Mouse (Mus musculus) right cerebral cortex, postnatal 4 days (tissue): ENCODE measurements around the gene Ica1.

Experiments
- DNase-seq: peaks from one replicate; pipeline ENCODE4 v3.0.0-alpha.2; 2022

Gene Ica1

GRCm38 (mm10) chr6:8686678-8687580 is 91.4 kb downstream of the Ica1 start:
- DNase-seq: no peak

GRCm38 (mm10) chr6:8683379-8683778 is 94.9 kb downstream of the Ica1 start:
- DNase-seq: peak; percentile 39

GRCm38 (mm10) chr6:8680931-8681330 is 97.4 kb downstream of the Ica1 start:
- DNase-seq: no peak

- no peak for DNase-seq
Observed at GRCm38 (mm10) chr6:8673013-8673412, 105.3 kb downstream of the Ica1 start.

GRCm38 (mm10) chr6:8669343-8669742 is 108.9 kb downstream of the Ica1 start:
- no peak for DNase-seq

- DNase-seq: no peak
Observed at GRCm38 (mm10) chr6:8668013-8668811, 110.1 kb downstream of the Ica1 start.

GRCm38 (mm10) chr6:8665786-8666185 is 112.5 kb downstream of the Ica1 start:
- no peak for DNase-seq

GRCm38 (mm10) chr6:8664956-8665355 is 113.3 kb downstream of the Ica1 start:
- no peak for DNase-seq

- DNase-seq: no peak
Observed at GRCm38 (mm10) chr6:8663092-8663740, 115.1 kb downstream of the Ica1 start.

GRCm38 (mm10) chr6:8661404-8661803 is 116.9 kb downstream of the Ica1 start:
- DNase-seq: no peak

- no peak for DNase-seq
Observed at GRCm38 (mm10) chr6:8660076-8660475, 118.2 kb downstream of the Ica1 start.

GRCm38 (mm10) chr6:8659194-8659959 is 118.9 kb downstream of the Ica1 start:
- no peak for DNase-seq

GRCm38 (mm10) chr6:8658431-8658830 is 119.9 kb downstream of the Ica1 start:
- DNase-seq: no peak

- DNase-seq: no peak
Observed at GRCm38 (mm10) chr6:8657459-8657858, 120.8 kb downstream of the Ica1 start.

GRCm38 (mm10) chr6:8655454-8655853 is 122.8 kb downstream of the Ica1 start:
- no peak for DNase-seq

GRCm38 (mm10) chr6:8650413-8650812 is 127.9 kb downstream of the Ica1 start:
- no peak for DNase-seq

- no peak for DNase-seq
Observed at GRCm38 (mm10) chr6:8649295-8649865, 128.9 kb downstream of the Ica1 start.

- no peak for DNase-seq
Observed at GRCm38 (mm10) chr6:8648185-8648901, 129.9 kb downstream of the Ica1 start.

GRCm38 (mm10) chr6:8647513-8648184 is 130.6 kb downstream of the Ica1 start:
- DNase-seq: no peak

- DNase-seq: no peak
Observed at GRCm38 (mm10) chr6:8645708-8646107, 132.6 kb downstream of the Ica1 start.

GRCm38 (mm10) chr6:8644703-8645102 is 133.6 kb downstream of the Ica1 start:
- DNase-seq: no peak
